Mouse (Mus musculus): ENCODE data around the gene Wbp1.

- peak; percentile 47; the same call in 1 of the 2 replicates for TF ChIP-seq CTCF (IDR thresholded peaks at IDR 0.05; ENCODE audit: borderline replicate concordance, insufficient read depth, low read length)
- TF ChIP-seq POLR2A (IDR thresholded peaks at IDR 0.05; ENCODE audit: low read depth, low read length), result peak; percentile 77
Observed at GRCm38 (mm10) chr6:83101316-83101687, 20.1 kb downstream of the Wbp1 start, which contains the start of the genes Ccdc142 and Gm42688.
